Mouse (Mus musculus) forelimb bud, embryonic 11.5 days (tissue): ENCODE results near the gene Gm10337.

Experiments used
- DNase-seq: peaks from one replicate; pipeline ENCODE4 v3.0.0-alpha.2; 2012; ENCODE audit warnings: low read depth, low spot score

The Gm10337 gene

DNA sequence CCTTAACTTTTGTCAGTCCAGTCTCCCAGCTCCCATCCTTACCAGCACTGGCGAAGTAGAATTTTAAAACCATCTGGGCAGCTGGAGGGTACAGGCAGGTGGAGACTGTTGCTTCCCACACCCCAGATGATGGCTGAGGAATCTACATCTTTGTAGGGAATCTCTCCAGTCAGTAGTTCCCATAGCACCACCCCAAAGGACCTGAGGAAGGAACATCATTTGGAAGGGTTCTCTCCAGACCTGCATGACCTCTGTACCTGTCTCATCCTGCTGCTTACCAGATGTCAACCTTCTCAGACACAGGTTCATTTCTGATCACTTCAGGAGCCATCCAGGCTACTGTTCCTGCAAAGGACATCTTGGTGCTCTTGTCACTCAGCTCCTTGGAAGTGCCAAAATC is at the start of gene Gm10337:
Gene Gm10337, plus strand, starts transcription at position 276 of the 400 bp plus-strand sequence.
- DNase-seq: no peak

DNA sequence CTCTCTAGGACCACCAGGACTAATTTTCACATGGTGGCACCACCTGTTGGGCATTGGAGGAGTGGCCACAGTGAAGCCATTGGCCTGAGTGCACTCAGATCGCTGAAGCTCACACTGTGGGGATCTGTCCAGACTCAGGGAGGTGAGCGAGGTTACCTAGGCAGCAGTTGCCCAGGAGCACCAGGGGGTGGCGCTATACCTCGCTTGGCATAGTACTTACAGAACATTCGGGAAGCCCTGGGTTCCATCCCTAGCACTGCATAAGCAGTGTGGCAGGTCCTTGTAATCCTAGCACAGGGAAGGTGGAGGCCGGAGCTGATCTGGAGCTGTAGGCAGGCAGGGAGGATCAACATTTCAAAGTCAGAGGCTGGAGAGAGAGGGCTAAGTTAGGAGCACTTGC is 47.5 kb upstream of the Gm10337 start:
- peak; percentile 32 for DNase-seq

- DNase-seq: no peak
Observed at GRCm38 (mm10) chr15:102458050-102458736, 45.3 kb upstream of the Gm10337 start.

- peak; percentile 95 for DNase-seq
Observed at GRCm38 (mm10) chr15:102458904-102459317, 44.6 kb upstream of the Gm10337 start, which contains the start of gene Prr13. Prr13 (plus strand) TSS chr15:102459028.

- no peak for DNase-seq
Observed at GRCm38 (mm10) chr15:102459381-102459780, 44.1 kb upstream of the Gm10337 start.

DNA sequence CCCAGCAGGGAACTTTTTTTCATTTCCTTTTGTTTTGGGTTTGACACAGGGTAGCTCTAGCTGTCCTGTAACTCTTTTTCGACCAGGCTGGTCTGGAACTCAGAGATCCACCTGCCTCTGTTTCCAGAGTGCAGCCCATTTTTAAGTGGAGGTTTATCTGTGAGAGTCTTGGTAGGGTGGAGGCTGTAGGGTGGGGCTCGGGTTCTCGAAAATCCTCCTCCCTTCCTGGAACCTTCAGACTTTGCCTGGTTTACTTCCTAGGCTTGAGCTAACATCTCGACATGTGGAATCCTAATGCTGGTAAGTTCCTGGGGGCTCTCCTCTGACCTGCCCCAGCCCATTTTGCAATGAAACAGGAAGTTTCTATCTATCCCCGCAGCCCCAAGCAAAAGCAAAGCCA is 43.7 kb upstream of the Gm10337 start:
- no peak for DNase-seq

DNA sequence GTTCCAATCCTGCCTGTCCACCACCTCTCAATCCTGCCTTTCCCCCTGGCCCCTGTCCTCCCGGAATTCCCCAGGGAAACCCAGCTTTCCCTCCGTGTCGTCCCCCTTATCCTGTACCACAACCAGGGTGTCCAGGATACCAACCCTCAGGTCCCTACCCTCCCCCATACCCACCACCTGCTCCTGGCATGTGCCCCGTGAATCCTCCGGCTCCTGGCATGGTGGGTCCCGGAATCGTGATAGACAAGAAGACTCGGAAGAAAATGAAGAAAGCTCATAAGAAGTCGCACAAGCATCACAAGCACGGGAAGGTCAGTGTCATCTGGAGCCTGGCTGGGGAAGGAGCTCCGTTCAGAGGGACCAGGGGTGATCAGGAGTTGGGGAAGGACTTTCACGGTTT is 43.1 kb upstream of the Gm10337 start:
- DNase-seq: no peak

DNA sequence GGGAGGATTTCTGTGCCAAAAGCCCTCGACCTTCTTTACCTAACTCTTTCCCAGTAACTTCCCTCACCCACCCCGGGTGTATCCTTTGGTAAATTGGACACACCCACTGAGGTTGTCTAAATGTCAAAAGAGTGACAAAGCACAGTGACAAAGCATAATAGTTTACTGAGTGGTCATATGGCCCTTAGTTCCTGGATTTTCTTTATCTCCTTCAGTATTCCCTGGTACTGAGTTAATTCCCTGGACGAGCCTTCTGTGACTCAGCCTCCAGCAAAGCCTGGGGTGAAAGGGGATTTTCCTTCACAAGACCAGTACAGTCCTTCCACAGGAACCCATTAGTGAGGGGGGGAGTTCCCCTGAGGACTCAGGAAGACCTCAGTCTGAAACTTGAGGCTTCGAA is 42.6 kb upstream of the Gm10337 start:
- DNase-seq: no peak

DNA sequence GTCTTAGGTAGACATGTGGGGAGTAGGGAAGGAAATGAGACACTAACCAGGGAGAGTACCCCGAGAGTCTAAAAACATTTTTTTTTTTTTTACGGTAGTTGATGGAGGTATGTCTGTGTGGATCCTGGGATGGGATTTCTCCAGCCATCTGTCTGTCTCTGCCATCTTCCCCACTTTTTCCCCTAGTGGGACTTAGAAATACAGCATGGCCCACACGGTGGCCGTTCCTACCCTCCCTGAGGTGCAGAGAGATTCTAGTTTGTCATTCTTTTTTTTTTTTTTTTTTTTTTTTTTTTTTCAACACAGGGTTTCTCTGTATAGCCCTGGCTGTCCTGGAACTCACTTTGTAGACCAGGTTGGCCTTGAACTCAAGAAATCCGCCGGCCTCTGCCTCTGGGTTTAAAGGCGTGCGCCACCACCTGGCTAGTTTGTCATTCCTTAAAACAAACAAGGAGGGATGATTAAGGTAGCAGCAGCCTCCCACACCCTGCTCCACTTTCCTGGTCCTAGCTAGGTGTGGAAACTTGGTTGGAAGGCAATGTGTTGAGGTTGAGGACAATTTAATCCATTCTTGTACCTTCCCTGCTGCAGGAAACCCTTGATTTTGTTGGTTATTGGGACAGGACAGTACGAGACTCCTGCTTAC is 42.0 kb upstream of the Gm10337 start:
- no peak for DNase-seq

DNA sequence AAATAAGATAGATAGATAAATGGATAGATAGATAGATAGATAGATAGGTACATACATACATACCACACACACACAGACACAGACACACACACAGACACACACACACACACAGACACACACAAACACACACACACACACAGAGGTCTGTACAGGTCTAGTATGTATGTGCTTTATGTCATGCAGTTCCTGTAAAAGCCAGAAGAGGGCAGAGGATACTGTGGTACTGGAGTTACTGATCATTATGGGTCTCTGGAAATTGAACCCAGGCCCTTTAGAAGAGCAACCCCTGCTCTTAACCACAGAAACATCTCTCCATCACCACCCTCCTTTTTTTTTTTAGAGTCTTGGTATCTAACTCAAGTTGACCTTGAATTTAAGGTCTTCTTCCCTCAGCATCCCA is 39.9 kb upstream of the Gm10337 start:
- DNase-seq: peak; percentile 24

- no peak for DNase-seq
Observed at GRCm38 (mm10) chr15:102468675-102469370, 34.7 kb upstream of the Gm10337 start.

DNA sequence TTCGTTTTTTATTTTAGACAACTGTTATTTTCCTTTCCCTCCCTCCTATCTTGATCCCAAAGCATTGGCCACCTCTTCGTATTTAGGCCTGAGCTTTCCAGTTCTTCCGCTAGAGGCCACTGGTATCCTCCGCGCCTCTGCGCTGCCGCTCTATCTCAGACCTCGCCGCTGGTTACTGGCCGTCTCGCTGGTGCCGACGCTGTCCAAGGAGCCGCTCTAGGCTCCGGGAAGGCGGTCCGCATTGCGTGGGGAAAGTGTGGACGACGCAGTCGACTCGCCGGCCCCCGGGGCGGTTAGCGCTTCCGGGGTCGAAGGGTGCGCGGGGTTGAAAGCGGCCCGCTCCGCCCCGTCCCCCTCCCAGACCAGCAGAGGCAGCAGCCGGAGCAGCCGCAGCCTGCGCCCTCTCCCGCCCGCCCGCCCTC is 33.3 kb upstream of the Gm10337 start, which contains the start of gene Pcbp2:
Gene Pcbp2, plus strand, starts transcription at position 357 of the 422 bp plus-strand sequence.
- peak; percentile 98 for DNase-seq

DNA sequence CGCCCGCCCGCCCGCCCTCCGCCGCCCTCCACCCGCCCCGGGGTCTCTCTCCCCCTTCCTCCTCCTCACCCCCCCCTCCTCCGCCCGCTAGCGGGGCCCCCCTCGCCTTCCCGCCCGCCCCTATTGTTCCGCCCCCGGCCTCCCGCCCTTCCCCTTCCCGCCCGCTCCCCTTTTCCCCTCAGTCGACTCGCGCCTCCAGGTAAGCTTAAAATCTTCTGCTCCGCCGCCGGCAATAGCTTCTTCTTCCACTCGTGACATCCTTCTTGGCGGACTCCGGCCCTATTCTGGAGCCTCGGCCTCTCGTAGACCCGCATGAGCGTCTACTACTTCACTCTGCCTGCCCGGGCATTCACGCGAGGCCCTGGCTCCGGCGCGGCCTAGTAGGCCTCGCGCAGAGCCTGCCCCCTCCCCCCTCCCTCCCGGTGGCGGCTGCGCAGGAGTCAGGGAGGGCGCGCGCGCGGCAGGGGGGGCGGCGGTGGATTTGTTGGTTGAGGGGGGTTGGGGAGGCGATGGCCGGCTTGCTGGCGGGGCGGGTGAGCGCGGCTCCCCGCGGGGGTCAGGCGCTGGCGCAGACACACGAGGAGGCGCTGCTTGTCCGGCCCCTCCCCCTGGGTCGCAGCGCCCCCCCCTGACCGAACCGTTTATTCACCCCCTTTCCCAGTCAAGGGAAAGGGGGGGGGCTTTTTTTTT is 32.8 kb upstream of the Gm10337 start:
- peak; percentile 74 for DNase-seq

- no peak for DNase-seq
Observed at GRCm38 (mm10) chr15:102471295-102471645, 32.3 kb upstream of the Gm10337 start.

DNA sequence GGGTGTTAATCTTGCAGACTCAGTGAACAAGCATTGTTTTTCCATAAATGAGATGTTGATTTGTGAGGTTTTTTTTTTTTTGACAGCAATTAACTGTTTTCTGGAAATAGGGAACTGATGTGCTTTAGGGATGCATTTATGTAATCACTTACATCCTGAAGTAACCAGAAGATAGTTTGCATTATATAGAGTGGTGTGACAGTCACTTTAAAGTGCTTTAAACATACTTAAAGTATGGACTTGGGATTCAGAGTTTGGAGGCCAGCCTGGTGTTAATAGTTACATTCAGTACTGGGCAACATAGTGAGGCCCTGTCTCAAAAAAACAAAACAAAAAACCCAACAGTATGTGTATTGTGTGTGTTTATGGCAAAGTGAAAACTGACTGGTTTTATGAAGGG is 31.8 kb upstream of the Gm10337 start:
- DNase-seq: no peak

- no peak for DNase-seq
Observed at GRCm38 (mm10) chr15:102473246-102473645, 30.3 kb upstream of the Gm10337 start.

DNA sequence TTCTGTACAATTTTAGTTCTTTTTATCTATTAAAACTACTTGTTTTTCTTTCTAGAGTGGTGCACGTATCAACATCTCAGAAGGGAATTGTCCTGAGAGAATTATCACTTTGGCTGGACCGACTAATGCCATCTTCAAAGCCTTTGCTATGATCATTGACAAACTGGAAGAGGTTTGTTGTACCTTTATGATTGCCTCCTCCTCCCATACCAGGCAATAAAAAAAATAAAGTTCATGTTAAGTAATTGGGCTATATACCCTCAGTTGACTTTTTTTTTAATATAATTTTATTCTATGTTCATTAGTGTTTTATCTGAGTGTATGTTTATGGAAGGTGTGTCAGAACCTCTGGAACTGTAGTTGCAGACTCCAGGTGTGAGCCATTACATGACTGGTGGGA is 29.0 kb upstream of the Gm10337 start:
- no peak for DNase-seq

GRCm38 (mm10) chr15:102483136-102483535 is 20.4 kb upstream of the Gm10337 start:
- DNase-seq: no peak

DNA sequence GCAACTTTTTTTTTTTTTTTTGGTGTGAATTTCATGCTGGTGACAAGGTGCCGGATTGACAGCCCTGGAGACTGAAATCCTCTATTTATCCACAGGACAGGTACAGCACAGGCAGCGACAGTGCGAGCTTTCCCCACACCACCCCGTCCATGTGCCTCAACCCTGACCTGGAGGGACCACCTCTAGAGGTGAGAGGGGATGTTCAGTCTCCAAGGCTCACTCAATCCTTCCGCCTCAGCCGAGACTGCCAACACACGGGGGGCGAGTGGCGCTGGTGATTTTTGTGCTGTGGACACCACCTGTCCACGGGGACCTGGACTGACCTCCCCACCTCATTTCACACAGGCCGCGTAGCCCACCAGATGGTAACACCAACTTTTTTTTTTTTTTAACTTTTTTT is 17.7 kb upstream of the Gm10337 start:
- no peak for DNase-seq

DNA sequence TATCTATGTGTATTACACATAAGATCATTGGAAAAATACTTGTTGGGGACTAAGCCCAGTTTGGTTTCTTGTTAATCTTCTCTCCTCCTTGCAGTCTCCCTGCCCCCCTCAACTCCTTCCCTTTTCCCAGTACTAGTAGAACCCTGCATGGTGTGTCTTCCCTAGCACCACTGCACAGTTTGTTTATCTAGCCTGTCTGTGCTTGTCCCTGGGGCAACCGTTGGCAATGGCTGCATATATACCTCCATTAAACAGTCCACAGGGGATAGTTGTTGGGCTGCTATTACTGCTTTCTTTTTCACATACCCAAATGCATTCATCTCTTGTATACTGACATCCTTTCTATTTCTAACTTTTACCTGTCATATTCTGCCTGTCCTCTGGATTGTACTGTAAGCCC is 15.9 kb upstream of the Gm10337 start:
- DNase-seq: no peak

DNA sequence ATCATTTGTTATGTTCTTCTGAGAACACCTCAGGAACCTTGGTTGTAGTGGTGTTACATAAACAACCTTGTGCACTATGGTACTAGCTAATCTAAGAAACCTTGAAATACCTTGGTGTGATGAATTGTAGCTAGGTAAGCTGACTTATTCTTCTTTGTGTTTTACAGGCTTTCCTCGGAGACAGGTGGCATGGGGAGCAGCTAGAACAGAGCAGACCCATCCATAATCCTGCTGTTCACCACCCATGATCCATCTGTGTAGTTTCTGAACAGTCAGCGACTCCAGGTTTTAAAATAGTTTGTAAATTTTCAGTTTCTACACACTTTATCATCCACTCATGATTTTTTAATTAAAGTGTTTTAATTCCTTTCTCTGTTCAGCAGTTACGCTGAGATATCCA is 5.2 kb upstream of the Gm10337 start:
- DNase-seq: no peak

- no peak for DNase-seq
Observed at GRCm38 (mm10) chr15:102499370-102499769, 4.2 kb upstream of the Gm10337 start.
